12 mouse cellular contexts compared by ENCODE assay signal in the genomic region with DNA sequence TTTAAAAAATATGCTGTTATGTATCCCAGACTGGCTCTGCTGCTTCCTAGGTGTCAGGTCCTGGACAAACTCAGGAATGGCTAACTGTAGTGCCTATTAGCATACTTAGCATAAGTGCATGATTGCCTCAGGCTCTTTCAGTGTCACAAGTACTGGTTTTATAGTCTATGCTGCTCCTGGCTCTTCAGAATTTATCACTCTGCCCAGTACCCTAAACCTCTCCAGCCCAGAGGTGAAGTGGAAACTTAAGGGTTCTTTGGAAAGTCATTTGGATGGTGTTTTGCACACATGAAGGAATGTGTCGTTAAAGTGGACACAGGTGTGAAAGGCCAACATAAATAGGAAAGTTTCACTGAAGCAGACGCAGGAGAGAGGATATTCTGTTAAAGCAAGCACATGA.
"Had no signal": no experiment of that assay in that cellular context is flagged by ENCODE, and none has a peak within 500 bp of the region (broad histone marks: within the 10 kb centered on the region; RNA-seq: fewer than 3 reads in every experiment).

No protein-coding gene starts in this region.

- H3K9me3 ChIP-seq: limb, embryonic 15.5 days; liver, embryonic 12.5 days; midbrain, embryonic 12.5 days; neural tube, embryonic 15.5 days had no signal

- H3K9ac ChIP-seq: limb, embryonic 15.5 days; liver, embryonic 12.5 days; midbrain, embryonic 12.5 days; neural tube, embryonic 15.5 days had no signal

- H3K4me2 ChIP-seq: limb, embryonic 15.5 days; liver, embryonic 12.5 days; midbrain, embryonic 12.5 days; neural tube, embryonic 15.5 days had no signal

- ATAC-seq: intestine, embryonic 16.5 days; liver, embryonic 12.5 days had no signal

- H3K27ac ChIP-seq: limb, embryonic 15.5 days; liver, embryonic 12.5 days; midbrain, embryonic 12.5 days; neural tube, embryonic 15.5 days; stomach, postnatal 0 days had no signal

- H3K27me3 ChIP-seq: limb, embryonic 15.5 days; liver, embryonic 12.5 days; midbrain, embryonic 12.5 days; neural tube, embryonic 15.5 days had no signal

- H3K4me3 ChIP-seq: limb, embryonic 15.5 days; liver, embryonic 12.5 days; midbrain, embryonic 12.5 days; myocyte; neural tube, embryonic 15.5 days had no signal

- H3K4me1 ChIP-seq: limb, embryonic 15.5 days; midbrain, embryonic 12.5 days; neural tube, embryonic 15.5 days had no signal

- DNase-seq: kidney, adult 8-10 months; layer of hippocampus, adult 9-11 months; right cerebral cortex, adult 18-20 months; right cerebral cortex, postnatal 25 days; thymus, postnatal 4 days had no signal

- H3K36me3 ChIP-seq: limb, embryonic 15.5 days; liver, embryonic 12.5 days; midbrain, embryonic 12.5 days; neural tube, embryonic 15.5 days had no signal
